Mouse (Mus musculus) ES-E14 (cell line): ENCODE results near the gene Slc5a3. TPM values are rescaled to one million over a fixed set of nuclear protein-coding genes. Genes with fewer than 3 reads are reported as not detected.

Experiments
- DNase-seq: peaks from one replicate; pipeline ENCODE4 v3.0.0-alpha.2; 2013; ENCODE audit warnings: low read depth, low spot score
- H3K27ac ChIP-seq: 2 replicates; pipeline ENCODE4 v1.5.1; 2012; ENCODE audit warnings: low read depth, mild to moderate bottlenecking, low read length, moderate library complexity, mixed read lengths; ENCODE audit not compliant: poor library complexity, insufficient read depth, severe bottlenecking
- H3K36me3 ChIP-seq: 2 replicates; pipeline ENCODE4 v1.6.1; 2012; ENCODE audit warnings: mild to moderate bottlenecking, low read length, moderate library complexity, mixed read lengths; ENCODE audit not compliant: control insufficient read depth, poor library complexity, insufficient read depth, severe bottlenecking
- H3K4me1 ChIP-seq, 2 experiments: fragments of 150-350 bp in 1 of 2; sonication (generic) in 1 of 2; 2 replicates each; pipeline ENCODE4 v1.6.1; 2012; ENCODE audit warnings: low read length in 2 of 2, mild to moderate bottlenecking in 1 of 2, mixed read lengths in 1 of 2; ENCODE audit not compliant: control insufficient read depth in 2 of 2, insufficient read depth in 2 of 2, poor library complexity in 1 of 2
- H3K4me3 ChIP-seq, 2 experiments: fragments of 150-350 bp in 1 of 2; sonication (generic) in 1 of 2; 2 replicates each; pipeline ENCODE4 v1.5.1; 2012; ENCODE audit warnings: low read length in 2 of 2, low read depth in 1 of 2, mild to moderate bottlenecking in 1 of 2, mixed read lengths in 1 of 2; ENCODE audit not compliant: insufficient read depth in 1 of 2, poor library complexity in 1 of 2, severe bottlenecking in 1 of 2
- H3K9ac ChIP-seq: 2 replicates; pipeline ENCODE4 v1.6.1; 2012; ENCODE audit warnings: low read depth, mild to moderate bottlenecking, low read length, mixed read lengths; ENCODE audit not compliant: poor library complexity, insufficient read depth, severe bottlenecking
- H3K9me3 ChIP-seq: fragments of 150-350 bp; sonication (generic); 2 replicates; pipeline ENCODE4 v1.6.1; 2012; ENCODE audit warnings: low read depth, mild to moderate bottlenecking, low read length; ENCODE audit not compliant: control insufficient read depth, insufficient read depth
- CHD2 ChIP-seq: IDR thresholded peaks from 2 replicates; pipeline ENCODE4 v1.6.1; 2014; ENCODE audit warnings: mild to moderate bottlenecking, low read depth, low read length, inconsistent platforms
- HCFC1 ChIP-seq: IDR thresholded peaks from 2 replicates; pipeline ENCODE4 v1.6.1; 2012; ENCODE audit warnings: low read length, inconsistent platforms, borderline replicate concordance; ENCODE audit not compliant: insufficient read depth
- MAFK ChIP-seq: IDR thresholded peaks from 2 replicates; pipeline ENCODE4 v1.6.1; 2014; ENCODE audit warnings: mild to moderate bottlenecking, low read depth, low read length, inconsistent platforms; ENCODE audit not compliant: insufficient read depth
- ZC3H11A ChIP-seq: IDR thresholded peaks from 2 replicates; pipeline ENCODE4 v1.6.1; 2012; ENCODE audit warnings: low read depth, mild to moderate bottlenecking, inconsistent platforms, low read length, borderline replicate concordance
- ZNF384 ChIP-seq: IDR thresholded peaks from 2 replicates; pipeline ENCODE4 v1.6.1; 2012; ENCODE audit warnings: low read depth, low read length, inconsistent platforms
- in situ Hi-C, 2 experiments: fragments of 600-800 bp; cut with MboI; formaldehyde crosslinking; loops; one replicate each; pipeline ENCODE4 v1.15.1; 2025; ENCODE audit warnings: low sequenced_read_pairs in 2 of 2, inconsistent platforms in 1 of 2; ENCODE audit not compliant: unreplicated experiment in 2 of 2
- total RNA-seq: library from RNA; depleted of rRNA; stranded (reverse); fragments of 300-350 nt; gene quantifications from 2 replicates; pipeline ENCODE4 v1.2.3, GENCODE M21; 2012

Gene Slc5a3
- total RNA-seq, 1 experiment = 13.2 TPM

DNA sequence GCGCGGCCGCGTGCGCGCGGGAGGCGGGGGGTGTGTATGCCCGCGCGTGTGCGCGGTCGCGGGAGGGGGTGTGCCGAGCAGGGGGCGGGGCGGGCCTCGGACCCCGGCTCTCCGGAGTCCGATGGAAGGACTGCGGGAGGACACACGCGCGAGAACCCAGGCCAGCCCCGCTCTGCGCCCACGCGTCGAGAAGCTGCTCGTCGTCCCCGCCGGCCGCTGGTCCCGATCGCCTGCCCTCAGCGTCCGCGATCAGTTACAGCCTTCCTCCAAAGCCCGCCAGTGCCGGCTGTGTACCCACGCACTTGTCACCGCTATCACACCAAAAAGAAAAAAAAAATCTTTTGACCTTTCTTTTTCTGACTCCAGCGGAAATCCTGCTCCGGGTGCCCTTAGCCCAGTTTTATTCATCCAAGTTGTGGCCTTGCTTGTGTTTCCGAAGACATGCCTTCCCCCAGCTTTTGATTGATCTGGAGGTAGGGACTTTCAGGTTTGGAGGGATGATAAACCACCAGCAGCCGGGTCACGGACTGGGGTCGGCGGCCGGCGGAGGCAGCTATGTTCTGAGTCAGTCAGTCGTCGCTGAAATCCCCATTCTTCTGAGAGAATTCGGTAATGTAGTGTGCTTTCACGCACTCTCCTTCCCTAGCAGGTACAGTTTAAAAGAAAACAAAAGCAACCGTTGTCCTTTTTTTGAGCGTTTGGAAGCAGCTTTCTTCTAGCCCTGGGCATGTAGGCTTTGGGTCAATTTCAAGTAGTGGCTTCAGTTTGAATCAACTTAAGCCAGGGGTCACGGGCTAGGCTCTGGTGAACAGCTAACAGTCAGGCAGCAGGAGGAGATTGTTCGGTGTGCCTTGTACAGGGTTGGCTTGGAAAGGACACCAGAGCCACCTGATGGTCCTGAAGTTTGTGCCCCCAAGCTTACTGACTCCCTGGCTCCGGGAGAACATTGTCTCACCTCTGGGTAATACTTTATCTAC lies 810 bp downstream of the Slc5a3 start:
- in situ Hi-C loops = no loop called here

DNA sequence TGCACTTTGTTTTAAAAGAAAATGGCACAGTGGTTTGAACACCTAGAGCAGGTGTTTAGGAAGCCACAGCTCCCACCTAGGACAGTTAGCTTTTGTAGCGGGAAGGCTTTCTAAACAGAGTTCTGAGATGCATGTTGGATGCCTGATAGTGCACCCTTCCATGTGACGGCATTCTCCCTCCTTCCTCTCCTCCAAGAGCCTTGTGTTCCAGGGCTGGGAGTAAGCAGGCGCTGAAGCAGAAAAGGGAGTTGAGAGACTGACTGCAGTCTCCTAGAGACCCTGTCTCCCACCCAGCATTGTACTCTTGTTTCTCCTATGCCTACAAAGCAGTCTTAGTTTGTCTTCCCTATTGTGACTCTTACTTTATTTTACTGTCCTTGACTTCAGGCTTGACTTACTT lies 2.1 kb downstream of the Slc5a3 start:
- TF ChIP-seq CHD2 (no peak), ZNF384 (no peak), MAFK (no peak), ZC3H11A (no peak), HCFC1 (no peak)
- Histone ChIP-seq H3K4me3 (no peak overlapping the region), H3K27ac (no peak overlapping the region), H3K9ac (no peak overlapping the region), H3K36me3 (0 out of 2 replicates have a peak, but pooled peaks cover 5% of the 10 kb centered on the region), H3K9me3 (no peaks in the 10 kb centered on the region), H3K4me1 (peaks cover 0 to 8% of the 10 kb centered on the region in 2 experiments; a peak in 2 of 4 replicates)
- in situ Hi-C loops = no loop called here
- DNase-seq = no peak

More for the DNA sequence above, 810 bp downstream of the Slc5a3 start:
- 0 out of 2 replicates have a peak, but pooled peaks cover 5% of the 10 kb centered on the region for H3K36me3 ChIP-seq
- H3K9ac ChIP-seq = peak overlapping the region; percentile 97
- TF ChIP-seq CHD2 (no peak), ZNF384 (no peak), HCFC1 (no peak), ZC3H11A (no peak), MAFK (no peak)
- no peaks in the 10 kb centered on the region for H3K9me3 ChIP-seq
- DNase-seq = no peak
- H3K4me1 ChIP-seq = peaks cover 0 to 8% of the 10 kb centered on the region in 2 experiments; a peak in 2 of 4 replicates
- peak overlapping the region; percentile 87 to 100 for H3K4me3 ChIP-seq
- no peak overlapping the region for H3K27ac ChIP-seq

GRCm38 (mm10) chr16:92061586-92061985 lies 3.5 kb downstream of the Slc5a3 start:
- Histone ChIP-seq H3K4me3 (no peak overlapping the region), H3K9me3 (no peaks in the 10 kb centered on the region), H3K4me1 (peaks cover 0 to 8% of the 10 kb centered on the region in 2 experiments; a peak in 2 of 4 replicates), H3K9ac (no peak overlapping the region), H3K27ac (no peak overlapping the region), H3K36me3 (0 out of 2 replicates have a peak, but pooled peaks cover 5% of the 10 kb centered on the region)
- TF ChIP-seq ZNF384 (no peak), CHD2 (no peak), ZC3H11A (no peak), MAFK (no peak), HCFC1 (no peak)
- no peak for DNase-seq
- in situ Hi-C loops = no loop called here

DNA sequence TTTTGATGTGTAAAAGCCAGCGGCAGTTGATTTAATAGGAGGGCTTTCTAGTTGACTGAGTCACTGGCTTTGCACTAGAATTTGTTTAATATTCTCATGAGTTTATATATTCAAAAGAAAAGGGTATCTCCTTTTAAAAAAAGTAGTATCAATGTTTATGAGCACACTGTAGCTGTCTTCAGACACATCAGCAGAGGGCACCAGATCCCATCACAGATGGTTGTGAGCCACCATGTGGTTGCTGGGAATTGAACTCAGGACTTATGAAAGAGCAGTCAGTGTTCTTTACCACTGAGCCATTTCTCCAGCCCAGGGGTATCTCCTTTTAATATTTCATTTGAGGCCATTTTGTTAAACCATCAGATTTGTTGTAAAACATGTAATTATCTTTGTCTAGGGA lies 4.7 kb downstream of the Slc5a3 start:
- Histone ChIP-seq H3K9ac (no peak overlapping the region), H3K4me1 (peaks cover 0 to 6% of the 10 kb centered on the region in 2 experiments; a peak in 1 of 4 replicates), H3K27ac (no peak overlapping the region), H3K9me3 (no peaks in the 10 kb centered on the region), H3K4me3 (no peak overlapping the region), H3K36me3 (0 out of 2 replicates have a peak, but pooled peaks cover 5% of the 10 kb centered on the region)
- DNase-seq = no peak
- in situ Hi-C loops = no loop called here
- TF ChIP-seq ZNF384 = no peak
- no peak for TF ChIP-seq CHD2
- TF ChIP-seq MAFK = no peak
- TF ChIP-seq ZC3H11A = no peak
- no peak for TF ChIP-seq HCFC1
